Mouse (Mus musculus): ENCODE data around the gene Fam208a. TPM values are rescaled to one million over a fixed set of nuclear protein-coding genes. Genes with fewer than 3 reads are reported as not detected.

Gene Fam208a
- total RNA-seq (2021), result 10 to 100 TPM; 34.9 to 42.4 TPM

DNA sequence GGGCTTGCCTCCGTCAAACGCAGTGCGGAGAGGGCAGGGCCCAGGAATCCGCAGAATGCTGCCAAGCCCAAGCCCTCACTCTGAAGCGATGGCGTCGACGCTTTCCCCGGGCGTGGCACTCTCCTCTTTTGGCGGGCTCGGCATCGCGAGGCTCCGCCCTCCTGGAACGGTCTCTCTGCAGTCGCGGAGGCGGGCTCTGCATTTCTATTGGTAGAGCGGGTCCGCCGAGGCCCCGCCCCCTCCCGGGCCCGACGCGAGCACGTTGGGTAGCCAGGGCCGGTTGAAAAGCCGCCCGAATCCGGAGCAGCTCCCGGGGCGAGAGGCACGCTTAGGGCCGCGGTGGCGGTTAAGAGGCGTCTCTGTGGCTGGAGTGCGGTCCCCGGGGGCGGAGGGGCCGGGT, at the start of gene Fam208a:
Gene Fam208a, plus strand, starts transcription at position 262 of the 400 bp plus-strand sequence.
- intact Hi-C loops (cut with DNase I), result no loop called here
- DNase-seq, result peak; percentile 95

DNA sequence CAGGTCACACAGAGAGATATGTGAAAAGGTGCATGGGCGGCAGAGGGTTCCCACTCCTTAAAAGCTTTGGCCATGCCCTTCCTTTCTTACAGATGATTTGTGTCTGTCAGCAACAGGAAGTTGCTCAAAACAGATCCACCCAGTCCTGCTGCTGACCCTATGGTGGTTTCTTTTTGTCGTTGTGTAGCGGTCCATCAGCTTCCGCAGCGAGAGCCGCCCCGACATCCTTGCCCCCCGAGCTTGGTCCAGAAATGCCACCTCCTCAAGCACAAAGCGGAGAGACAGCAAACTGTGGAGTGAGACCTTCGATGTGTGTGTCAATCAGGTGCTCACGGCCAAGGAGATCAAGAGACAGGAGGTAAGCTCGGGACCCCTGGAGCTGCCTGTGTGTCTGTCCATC, 49.2 kb upstream of the Fam208a start:
- intact Hi-C loops (cut with DNase I), result no loop called here

DNA sequence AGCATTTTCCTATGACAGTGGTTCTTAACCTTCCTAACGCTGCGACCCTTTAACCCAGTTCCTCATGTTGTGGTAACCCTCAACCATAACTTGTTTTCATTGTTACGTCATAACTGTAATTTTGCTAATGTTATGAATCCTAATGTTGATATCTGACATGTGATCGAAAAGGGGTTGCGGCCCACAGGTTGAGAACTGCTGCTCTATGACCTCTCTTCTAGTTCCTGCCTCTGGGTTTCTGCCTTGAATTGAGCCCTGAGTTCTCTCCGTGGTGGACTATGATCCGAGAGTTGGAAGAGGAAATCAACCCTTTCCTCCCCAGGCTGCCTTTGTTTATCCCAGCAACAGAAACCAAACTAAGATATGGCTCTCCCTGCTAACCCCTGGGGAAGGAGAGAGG, 47.2 kb upstream of the Fam208a start:
- DNase-seq, result no peak

More for the DNA sequence above, 49.2 kb upstream of the Fam208a start:
- no peak for DNase-seq

DNA sequence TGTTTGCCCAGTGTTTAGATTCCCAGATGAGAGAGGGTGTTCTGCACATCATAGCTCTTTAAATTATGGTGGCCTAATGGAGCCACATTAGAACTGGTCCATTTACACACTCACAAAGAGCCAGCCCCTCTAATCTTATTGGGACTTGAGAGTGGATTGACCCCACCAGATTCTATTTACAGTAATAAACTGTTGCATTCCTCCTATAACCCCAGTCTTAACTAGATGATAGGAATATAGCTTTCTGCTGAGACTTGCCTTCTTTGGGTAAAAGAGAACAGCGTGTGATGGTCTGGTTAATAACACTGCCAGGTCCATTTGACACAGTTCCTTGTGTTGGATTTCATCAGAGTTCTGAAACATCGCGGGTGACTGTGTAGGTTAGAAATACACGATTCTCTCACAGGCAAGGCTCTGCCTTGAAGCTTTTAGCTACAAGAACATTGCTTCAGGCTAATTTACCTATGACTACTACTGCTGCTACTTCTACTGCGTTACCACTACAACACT, 45.3 kb upstream of the Fam208a start:
- intact Hi-C loops (cut with DNase I), result no loop called here
- no peak for DNase-seq

More for the DNA sequence above, 47.2 kb upstream of the Fam208a start:
- intact Hi-C loops (cut with DNase I), result no loop called here

DNA sequence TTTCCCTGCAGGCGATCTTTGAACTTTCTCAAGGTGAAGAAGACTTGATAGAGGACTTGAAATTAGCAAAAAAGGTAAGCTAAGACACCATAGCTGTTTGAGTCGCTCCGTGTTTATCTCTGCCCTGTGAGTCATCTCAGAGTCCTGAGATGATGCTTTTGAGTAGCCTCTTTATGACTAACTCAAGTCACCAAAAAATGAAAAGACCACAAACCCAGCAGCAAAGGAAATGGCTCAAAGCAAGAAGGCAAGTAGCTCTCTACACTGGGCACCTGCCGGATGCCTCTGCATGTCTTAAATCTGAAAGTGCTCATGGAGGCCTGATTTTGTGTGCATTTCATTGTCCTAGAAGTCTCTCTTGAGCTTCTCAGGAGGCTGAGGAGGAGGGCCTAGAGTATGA, 44.5 kb upstream of the Fam208a start:
- intact Hi-C loops (cut with DNase I), result no loop called here
- no peak for DNase-seq

DNA sequence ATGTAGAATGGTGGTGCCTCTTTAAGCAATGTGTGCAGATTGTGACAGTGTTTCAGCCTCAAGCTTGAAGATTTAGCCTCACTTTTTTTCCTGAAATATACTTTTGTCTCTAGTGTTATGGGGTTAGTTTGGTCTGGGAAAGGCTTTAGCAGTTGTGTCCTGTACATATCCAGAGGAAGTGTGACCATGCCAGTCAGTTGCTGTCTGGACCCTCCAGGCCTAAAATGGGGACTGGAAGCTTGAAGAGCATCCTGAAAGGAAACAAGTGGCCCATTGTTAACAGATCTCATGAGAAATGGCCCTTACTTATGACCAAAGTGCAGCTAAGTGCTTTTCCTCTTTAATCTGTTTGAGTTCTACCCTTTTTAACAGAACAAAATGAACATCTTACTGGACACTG, 40.0 kb upstream of the Fam208a start:
- no peak for DNase-seq
- intact Hi-C loops (cut with DNase I), result no loop called here

DNA sequence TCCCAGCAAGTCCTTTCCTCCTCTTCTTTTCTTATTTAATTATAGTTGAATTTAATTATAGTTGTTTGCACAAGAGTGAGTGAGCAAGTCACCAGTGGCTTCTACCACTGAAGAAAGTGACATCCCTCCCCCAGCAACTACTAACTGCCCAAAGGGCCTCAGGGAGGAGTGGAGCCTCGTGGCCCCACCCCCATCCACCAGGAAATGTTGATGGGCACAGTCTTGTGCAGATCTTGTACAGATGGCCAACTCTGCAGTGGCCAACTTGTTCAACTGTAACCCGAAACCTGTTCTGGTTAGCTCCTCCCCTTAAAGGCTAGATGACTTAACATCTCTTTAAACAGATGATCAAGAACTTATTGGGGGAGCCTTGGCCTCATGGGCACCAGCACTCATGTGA, 38.9 kb upstream of the Fam208a start:
- intact Hi-C loops (cut with DNase I), result no loop called here
- no peak for DNase-seq

DNA sequence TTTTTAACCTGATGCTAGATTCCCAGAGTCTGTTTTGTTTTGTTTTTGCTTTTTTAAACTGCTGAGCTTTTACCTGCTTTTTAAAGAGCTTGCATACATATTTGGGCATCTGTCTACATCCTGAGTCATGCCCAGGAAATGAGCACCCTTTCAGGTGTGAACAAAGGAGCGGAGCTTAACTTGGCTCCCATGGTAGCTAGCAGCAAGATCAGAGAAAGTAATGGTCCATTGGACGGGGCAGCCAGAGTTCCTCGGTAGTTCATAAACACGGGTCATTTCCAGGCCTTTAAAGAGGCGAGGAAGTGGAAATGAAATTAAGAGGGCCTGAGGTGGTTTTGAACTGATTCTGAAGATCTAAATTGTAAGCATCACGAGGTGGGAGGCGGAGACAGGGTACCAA, 38.0 kb upstream of the Fam208a start:
- no peak for DNase-seq
- intact Hi-C loops (cut with DNase I), result no loop called here

DNA sequence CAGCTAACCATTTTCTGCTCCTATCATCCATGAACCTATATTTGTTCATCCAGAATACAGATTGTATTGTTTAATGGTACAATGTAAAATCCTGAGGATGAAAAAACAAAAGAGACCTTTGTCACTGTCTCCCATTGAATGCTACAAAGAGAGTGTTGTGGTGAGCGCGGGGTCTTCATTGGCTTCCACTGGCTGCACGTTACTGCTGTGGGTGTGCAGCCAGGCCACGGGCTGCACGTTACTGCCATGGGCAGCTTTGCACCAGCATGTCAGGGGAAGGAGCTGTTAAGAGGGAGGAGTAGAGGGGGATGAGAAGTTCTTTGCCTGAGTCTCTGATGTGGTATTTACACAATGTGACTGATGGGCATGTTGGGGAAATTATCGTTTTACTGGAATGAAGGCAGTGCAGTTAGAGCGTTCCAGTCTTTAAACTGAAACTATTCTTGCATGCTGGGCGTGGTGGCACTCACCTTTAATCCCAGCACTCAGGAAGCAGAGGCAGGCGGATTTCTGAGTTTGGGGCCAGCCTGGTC, 36.8 kb upstream of the Fam208a start:
- intact Hi-C loops (cut with DNase I), result no loop called here
- no peak for DNase-seq

DNA sequence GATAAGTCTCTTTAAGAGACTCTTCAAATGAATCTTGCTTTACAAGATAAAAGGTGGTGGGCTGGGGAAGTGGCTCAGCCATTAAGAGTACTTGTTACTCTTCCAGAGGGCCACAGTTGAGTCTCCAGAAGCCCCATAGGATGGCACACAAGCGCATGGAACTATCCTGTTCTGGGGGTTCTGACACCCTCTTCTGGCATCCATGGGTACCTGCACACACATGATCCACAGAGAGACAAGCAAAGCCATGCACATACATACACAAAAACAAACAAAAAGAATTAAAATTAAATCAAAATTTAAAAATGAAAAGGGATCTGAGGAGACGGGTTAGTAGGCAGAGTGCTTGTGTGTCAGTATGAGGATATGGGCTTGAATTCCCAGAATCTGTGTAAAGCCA, 36.0 kb upstream of the Fam208a start:
- intact Hi-C loops (cut with DNase I), result no loop called here
- no peak for DNase-seq

DNA sequence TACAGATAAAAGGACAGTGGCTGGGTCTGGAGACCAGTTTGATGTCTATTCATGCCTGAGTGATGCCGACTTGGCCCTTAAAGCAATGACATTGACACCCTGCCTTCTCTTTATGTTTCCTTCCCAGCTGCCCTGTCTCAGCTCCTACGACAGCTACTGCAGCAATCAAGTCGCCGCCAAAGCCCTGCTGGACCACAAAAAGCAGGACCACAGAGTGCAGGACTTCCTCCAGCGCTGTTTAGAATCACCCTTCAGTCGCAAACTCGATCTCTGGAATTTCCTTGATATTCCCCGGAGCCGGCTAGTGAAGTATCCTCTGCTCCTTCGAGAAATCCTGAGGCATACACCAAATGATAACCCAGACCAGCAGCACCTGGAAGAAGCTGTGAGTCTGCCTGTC, 34.8 kb upstream of the Fam208a start:
- intact Hi-C loops (cut with DNase I), result no loop called here
- no peak for DNase-seq

DNA sequence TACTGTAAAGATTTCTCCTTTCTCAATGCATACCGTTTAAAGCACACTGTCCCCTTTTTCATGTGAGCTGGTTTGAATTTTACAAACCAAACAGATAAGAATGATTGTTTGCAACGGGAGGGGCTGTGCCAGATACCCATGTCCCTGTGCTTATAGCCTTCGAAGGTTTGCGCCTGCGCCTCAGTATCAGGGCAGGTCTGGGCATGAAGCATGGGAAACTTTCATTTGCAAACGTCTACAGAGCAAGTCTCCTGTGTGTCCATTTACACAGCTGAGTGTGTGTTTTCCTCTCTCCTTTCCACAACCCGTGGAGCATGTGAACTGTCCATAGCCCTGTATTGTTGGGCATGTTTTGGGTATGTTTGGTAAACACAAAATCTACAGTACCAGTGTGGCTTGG, 32.2 kb upstream of the Fam208a start:
- intact Hi-C loops (cut with DNase I), result no loop called here
- DNase-seq, result no peak

DNA sequence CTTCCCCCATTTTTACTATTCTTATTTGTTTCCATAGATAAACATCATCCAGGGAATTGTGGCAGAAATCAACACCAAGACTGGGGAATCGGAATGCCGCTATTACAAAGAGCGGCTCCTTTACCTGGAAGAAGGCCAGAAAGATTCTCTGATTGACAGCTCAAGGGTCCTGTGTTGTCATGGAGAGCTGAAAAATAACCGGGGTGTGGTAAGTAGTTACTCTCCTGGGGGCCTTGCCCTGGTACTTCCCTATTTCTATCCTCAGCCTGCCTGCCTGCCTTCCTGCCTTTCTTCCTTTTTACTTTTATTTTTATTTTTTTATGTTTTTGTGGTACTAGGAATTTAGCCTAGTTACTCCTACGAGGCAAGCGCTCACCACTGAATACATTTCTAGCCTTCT, 31.1 kb upstream of the Fam208a start:
- intact Hi-C loops (cut with DNase I), result no loop called here
- DNase-seq, result no peak

DNA sequence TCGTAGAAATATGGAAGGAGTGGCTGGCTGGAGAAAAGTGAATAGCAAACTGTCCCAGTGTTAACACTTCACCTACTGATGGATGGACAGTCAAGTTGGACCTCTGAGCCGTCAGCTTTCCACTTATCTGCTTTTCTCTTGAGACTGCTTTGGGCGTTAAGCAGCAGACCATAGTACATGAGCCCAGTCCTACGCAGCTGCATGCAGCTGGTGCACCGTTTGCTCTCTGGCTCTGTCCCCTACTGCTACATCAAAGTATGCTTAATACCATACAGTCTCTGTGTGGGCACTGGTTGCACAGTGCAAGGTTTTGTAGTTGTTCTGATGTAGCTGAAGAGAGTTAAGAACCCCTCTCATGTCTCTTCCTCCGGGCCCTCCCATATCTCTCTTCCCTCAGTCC, 28.1 kb upstream of the Fam208a start:
- DNase-seq, result no peak
- intact Hi-C loops (cut with DNase I), result no loop called here

DNA sequence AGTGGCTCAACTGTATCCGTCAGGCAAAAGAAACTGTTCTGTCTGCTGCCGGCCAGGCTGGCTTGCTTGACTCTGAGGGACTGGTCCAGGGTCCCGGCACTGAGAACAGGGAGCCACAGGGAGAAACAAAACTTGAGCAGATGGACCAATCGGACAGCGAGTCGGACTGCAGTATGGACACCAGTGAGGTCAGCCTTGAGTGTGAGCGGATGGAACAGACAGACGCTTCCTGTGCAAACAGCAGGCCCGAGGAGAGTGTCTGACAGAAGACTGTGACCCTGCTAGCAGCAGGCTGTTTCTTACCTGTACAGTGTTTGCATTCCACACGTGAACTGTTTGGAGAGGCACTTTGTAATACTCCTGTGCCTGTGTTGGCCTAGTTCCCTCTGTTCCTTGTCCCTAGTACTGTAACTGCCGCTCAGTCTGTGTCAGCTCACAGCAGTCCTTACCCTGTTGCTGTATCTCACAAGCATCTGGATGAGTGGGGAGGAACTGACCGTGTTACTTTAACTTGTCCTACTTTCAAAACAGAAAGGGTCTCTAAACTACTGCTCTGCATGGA, 26.8 kb upstream of the Fam208a start:
- DNase-seq, result no peak
- intact Hi-C loops (cut with DNase I), result no loop called here

DNA sequence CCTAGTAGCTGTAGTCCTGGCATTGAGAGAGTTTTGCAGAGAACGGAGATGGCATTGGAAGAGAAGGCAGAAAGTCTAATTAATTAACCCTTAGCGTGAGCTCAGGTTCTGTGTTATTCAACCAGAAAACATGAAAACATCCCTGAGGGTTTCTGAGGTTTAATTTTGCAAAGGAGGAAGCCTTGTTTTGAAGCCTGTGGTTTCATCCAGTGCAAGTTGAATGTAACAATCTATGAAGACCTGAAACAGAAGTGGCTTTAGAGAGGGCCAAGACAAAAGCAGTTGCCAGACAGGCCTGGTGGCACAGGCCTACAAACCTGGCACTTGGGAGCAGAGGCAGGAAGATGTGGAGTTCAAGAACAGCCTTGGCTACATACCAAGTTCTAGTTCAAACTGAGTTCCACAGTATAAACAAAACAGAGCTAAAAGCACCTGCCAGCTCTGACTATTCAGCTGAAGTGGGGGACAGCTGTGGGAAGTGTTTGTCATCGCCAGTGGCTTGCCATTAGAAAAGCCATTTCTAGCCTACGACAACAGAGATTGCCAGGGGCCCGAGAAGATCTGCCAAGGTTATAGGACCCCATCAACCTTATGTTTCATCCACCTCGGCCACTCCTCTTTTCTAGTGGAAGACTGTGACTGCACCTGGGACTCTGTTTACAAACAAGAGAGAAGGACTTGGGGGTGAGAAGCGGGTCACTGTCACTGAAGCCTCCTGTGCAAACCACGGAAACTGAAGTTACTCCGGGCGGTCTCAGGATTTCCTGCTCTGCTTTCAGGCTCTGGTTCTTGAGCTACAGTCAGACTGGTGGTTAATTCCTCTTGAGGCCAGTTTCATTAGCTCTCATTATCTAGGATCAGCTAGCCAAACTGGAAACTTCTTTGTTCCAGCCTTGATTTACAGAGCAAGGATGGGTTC, 26.0 kb upstream of the Fam208a start:
- DNase-seq, result no peak

DNA sequence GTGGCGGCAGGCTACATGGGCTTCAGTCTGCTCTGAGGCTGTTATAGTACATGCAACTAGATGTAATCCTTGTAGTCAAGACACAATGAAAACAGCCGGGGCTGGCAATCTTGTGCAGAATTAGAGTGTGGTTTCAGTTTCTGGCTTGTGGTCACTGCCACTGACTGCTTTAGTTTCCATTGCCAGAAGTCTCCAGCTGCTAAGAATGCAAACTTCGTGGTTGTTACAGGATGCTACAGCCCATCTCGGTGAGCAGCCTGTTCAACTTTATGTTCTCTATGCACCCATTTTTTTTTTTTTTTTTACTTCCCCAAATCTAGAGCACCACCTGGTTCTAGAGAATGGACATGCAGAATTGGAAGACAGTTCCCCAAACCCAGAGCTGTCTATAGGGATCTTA, 23.2 kb upstream of the Fam208a start:
- no peak for DNase-seq
- intact Hi-C loops (cut with DNase I), result no loop called here

More for the DNA sequence above, 26.0 kb upstream of the Fam208a start:
- intact Hi-C loops (cut with DNase I), result no loop called here

DNA sequence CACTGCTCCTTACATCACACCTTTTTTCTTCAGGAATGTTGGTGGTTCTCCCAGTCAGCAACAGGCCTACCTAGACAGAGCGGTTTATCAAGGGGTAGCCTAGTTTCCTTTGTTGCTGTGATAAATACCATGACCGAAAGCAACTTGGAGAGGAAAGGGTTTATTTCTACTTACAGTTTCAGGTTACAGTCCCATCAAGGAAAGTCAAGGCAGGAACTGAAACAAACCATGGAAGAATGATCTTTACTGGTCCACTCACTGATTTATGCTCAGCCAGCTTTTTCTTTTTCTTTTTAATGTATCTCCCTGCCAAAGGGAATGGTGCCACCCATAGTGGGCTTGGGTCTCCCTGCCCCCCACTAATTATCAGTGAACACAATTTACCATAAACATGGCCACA, 22.7 kb upstream of the Fam208a start:
- intact Hi-C loops (cut with DNase I), result no loop called here
- DNase-seq, result no peak

DNA sequence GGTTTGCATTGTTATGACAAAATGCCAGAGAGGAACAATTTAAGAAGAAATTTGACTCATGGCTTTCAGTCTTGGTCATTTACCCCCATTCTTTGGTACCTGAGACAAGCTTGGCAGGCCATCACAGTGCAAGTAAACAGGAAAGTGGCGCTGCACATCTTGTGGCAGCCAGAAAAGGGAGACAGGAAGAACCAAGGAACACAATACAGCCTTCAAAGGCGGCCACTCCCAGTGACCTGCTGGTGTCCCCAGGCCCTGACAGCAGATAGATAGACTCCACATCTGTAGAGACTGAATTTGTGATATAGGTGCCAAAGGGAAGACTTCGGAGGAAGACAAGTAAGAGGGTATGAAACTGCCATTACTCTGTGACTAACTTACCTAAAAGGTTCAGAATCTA, 20.4 kb upstream of the Fam208a start:
- no peak for DNase-seq
- intact Hi-C loops (cut with DNase I), result no loop called here

DNA sequence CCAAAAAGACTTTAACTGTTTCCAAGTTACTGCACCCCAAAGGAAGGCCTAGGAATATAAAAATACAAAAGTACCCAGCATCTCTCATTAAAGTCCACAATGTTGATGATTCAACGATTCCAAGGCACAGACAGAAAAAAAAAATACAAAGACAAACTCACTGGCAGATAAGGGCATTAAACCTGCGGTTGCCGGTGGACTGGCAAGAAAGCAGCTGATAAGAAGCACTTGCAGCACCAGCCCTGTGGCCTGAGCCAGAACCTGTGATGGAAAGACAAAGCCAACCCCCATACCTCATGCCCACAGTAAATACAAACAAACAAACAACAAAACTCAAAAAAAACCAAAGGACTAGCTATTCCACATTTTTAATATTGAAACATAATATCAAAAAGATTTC, 19.0 kb upstream of the Fam208a start:
- intact Hi-C loops (cut with DNase I), result loop anchor here (5.0 to 10.0 kb wide), 2 partner anchors 72 to 375 kb away; partner anchors contain the start of gene Il17rd
- no peak for DNase-seq

DNA sequence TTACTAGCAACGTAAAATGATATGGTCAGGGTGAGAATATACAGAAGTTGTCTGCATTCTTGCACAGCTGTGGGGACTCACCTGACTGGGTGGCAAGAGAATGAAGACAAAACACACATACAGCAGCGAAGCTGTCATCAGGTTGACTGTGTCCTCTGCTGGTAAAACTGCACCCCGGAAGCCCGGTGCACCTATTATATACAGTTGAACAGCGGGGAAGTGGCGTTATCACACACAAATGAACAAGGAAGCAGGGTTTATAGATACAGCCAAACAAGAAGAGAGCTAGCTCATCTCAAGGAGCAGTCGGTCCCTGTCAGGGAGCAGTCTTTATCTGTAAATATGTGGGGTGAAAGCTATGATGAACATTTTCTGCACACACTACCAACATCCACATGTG, 17.1 kb upstream of the Fam208a start:
- intact Hi-C loops (cut with DNase I), result loop anchor here (5.0 to 10.0 kb wide), 2 partner anchors 74 to 377 kb away; partner anchors contain the start of gene Il17rd
- DNase-seq, result no peak

DNA sequence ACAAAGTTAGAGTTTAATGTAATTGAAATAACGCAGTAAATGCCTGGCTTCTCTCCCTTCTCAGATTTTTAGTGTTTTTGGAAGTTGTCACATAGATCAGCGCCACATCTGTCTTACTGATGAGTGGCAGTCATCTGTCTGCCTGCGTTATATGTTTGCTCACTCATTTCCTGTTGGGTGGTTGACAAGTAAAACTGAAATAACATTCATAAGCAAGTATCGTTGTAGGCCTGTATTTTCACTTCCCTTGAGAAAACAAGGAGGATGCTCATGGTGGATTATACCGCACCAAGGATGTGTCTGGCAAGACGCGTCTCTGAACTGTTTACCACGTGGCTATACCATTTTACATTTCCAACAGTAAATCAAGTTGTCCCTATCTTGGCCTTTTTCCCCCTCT, 15.9 kb upstream of the Fam208a start:
- intact Hi-C loops (cut with DNase I), result loop anchor here (2.0 to 10.0 kb wide), 3 partner anchors 75 to 378 kb away; partner anchors contain the start of gene Il17rd
- no peak for DNase-seq
